Mouse (Mus musculus): ENCODE data around the gene Frmd4b.

- TF ChIP-seq ZNF384 (IDR thresholded peaks at IDR 0.05; ENCODE audit: low read depth, low read length): no peak
- TF ChIP-seq ZC3H11A (IDR thresholded peaks at IDR 0.05; ENCODE audit: borderline replicate concordance, low read depth, low read length): no peak
- TF ChIP-seq CHD2 (IDR thresholded peaks at IDR 0.05; ENCODE audit: low read depth, low read length): no peak
- TF ChIP-seq HCFC1 (IDR thresholded peaks at IDR 0.05; ENCODE audit: borderline replicate concordance, insufficient read depth, low read length): no peak
Measured at GRCm38 (mm10) chr6:97590230-97590629, 27.1 kb downstream of the Frmd4b start.
